Mouse (Mus musculus): ENCODE measurements around the gene Prkag2.
A peak's percentile ranks its signal among the peaks of the same experiment; 100 is the strongest.

- no peak for TF ChIP-seq POLR2A (IDR thresholded peaks at IDR 0.05; ENCODE audit: extremely low read depth, insufficient read depth, low read length)
- peak; percentile 41; the same call in 1 of the 2 replicates for TF ChIP-seq CTCF (IDR thresholded peaks at IDR 0.05; ENCODE audit: extremely low read depth, insufficient read depth, low read length)
Measured at GRCm38 (mm10) chr5:24983539-24983938, 116.9 kb downstream of the Prkag2 start.

Measured in cortical plate, adult 2 months (tissue).